Mouse (Mus musculus) olfactory bulb, adult 2 months (tissue): ENCODE results near the gene Capn3. TPM values are rescaled to one million over a fixed set of nuclear protein-coding genes. Genes with fewer than 3 reads are reported as not detected.

ENCODE experiments used
- H3K27ac ChIP-seq: fragments of 200-500 bp; 2 replicates; pipeline ENCODE4 v1.5.1; 2012; ENCODE audit warnings: low read depth, low read length; ENCODE audit not compliant: insufficient read depth
- H3K4me1 ChIP-seq: fragments of 200-500 bp; 2 replicates; pipeline ENCODE4 v1.6.1; 2012; ENCODE audit warnings: low read length; ENCODE audit not compliant: control insufficient read depth, insufficient read depth
- H3K4me3 ChIP-seq: fragments of 200-500 bp; 2 replicates; pipeline ENCODE4 v1.5.1; 2012; ENCODE audit warnings: mild to moderate bottlenecking, low read depth, low read length, moderate library complexity; ENCODE audit not compliant: insufficient read depth
- CTCF ChIP-seq: fragments of 200-500 bp; IDR thresholded peaks from 2 replicates; pipeline ENCODE4 v1.5.1; 2012; ENCODE audit warnings: low read depth, mild to moderate bottlenecking, low read length, moderate library complexity; ENCODE audit not compliant: insufficient read depth
- POLR2A ChIP-seq: fragments of 200-500 bp; IDR thresholded peaks from 2 replicates; pipeline ENCODE4 v1.6.1; 2012; ENCODE audit warnings: mild to moderate bottlenecking, low read depth, low read length, moderate library complexity; ENCODE audit not compliant: insufficient read depth
- WGBS: fragments of 180-500 bp; shearing (Covaris S2); methylation state at CpG from one replicate; pipeline ENCODE4 v1.1.7; 2018; 5-methylcytosine and 5-hydroxymethylcytosine counted together
- polyA plus RNA-seq: library from polyadenylated mRNA; stranded (reverse); fragments of >200 nt; gene quantifications from 2 replicates; pipeline ENCODE4 v1.2.4, GENCODE M21; 2012; ENCODE audit warnings: low replicate concordance; ENCODE audit not compliant: missing spikeins, insufficient read depth, insufficient read length

The Capn3 gene
- polyA plus RNA-seq, 1 experiment: not detected

GRCm38 (mm10) chr2:120470856-120471255 is 15.0 kb downstream of the Capn3 start:
- Histone ChIP-seq H3K4me3 (no peak overlapping the region), H3K4me1 (no peaks in the 10 kb centered on the region), H3K27ac (no peak overlapping the region)
- 43% methylated on average over 4 of the region's 4 CpGs for WGBS
- no peak for TF ChIP-seq POLR2A
- no peak for TF ChIP-seq CTCF

- TF ChIP-seq POLR2A (no peak), CTCF (no peak)
- Histone ChIP-seq H3K4me1 (0 out of 2 replicates have a peak, but pooled peaks cover 2% of the 10 kb centered on the region), H3K27ac (no peak overlapping the region), H3K4me3 (no peak overlapping the region)
- whole genome bisulfite sequencing: 52% methylated on average over 13 of the region's 13 CpGs
Observed at GRCm38 (mm10) chr2:120476277-120477087, 20.7 kb downstream of the Capn3 start.

GRCm38 (mm10) chr2:120478600-120478999 is 22.8 kb downstream of the Capn3 start:
- no peak overlapping the region for H3K27ac ChIP-seq
- TF ChIP-seq CTCF: no peak
- no peak for TF ChIP-seq POLR2A
- H3K4me3 ChIP-seq: no peak overlapping the region
- 63% methylated on average over 3 of the region's 3 CpGs for WGBS
- peaks cover 6% of the 10 kb centered on the region; the same call in 1 of the 2 replicates for H3K4me1 ChIP-seq

GRCm38 (mm10) chr2:120481921-120482320 is 26.1 kb downstream of the Capn3 start:
- 80% methylated on average over 8 of the region's 8 CpGs for WGBS
- no peak overlapping the region for H3K27ac ChIP-seq
- peaks cover 6% of the 10 kb centered on the region; the same call in 1 of the 2 replicates for H3K4me1 ChIP-seq
- no peak overlapping the region for H3K4me3 ChIP-seq
- TF ChIP-seq CTCF: no peak
- no peak for TF ChIP-seq POLR2A

- no peak overlapping the region for H3K4me3 ChIP-seq
- WGBS: 47% methylated on average over 8 of the region's 8 CpGs
- H3K4me1 ChIP-seq: peaks cover 4% of the 10 kb centered on the region; the same call in 1 of the 2 replicates
- no peak overlapping the region for H3K27ac ChIP-seq
- no peak for TF ChIP-seq CTCF
Observed at GRCm38 (mm10) chr2:120482506-120483389, 26.9 kb downstream of the Capn3 start.

- H3K4me1 ChIP-seq: peaks cover 4% of the 10 kb centered on the region; the same call in 1 of the 2 replicates
Observed at GRCm38 (mm10) chr2:120484241-120484640, 28.4 kb downstream of the Capn3 start.

GRCm38 (mm10) chr2:120493254-120493653 is 37.4 kb downstream of the Capn3 start:
- no peak overlapping the region for H3K27ac ChIP-seq
- 66% methylated on average over 4 of the region's 4 CpGs for WGBS
- TF ChIP-seq POLR2A: no peak
- no peak for TF ChIP-seq CTCF
- no peaks in the 10 kb centered on the region for H3K4me1 ChIP-seq
- H3K4me3 ChIP-seq: no peak overlapping the region

More at GRCm38 (mm10) chr2:120484241-120484640, 28.4 kb downstream of the Capn3 start:
- 89% methylated on average over 3 of the region's 3 CpGs for WGBS
- H3K27ac ChIP-seq: no peak overlapping the region
- TF ChIP-seq CTCF (no peak), POLR2A (no peak)
- H3K4me3 ChIP-seq: no peak overlapping the region

- WGBS: 82% methylated on average over 3 of the region's 3 CpGs
- Histone ChIP-seq H3K27ac (no peak overlapping the region), H3K4me3 (no peak overlapping the region), H3K4me1 (no peaks in the 10 kb centered on the region)
- TF ChIP-seq POLR2A (no peak), CTCF (no peak)
Observed at GRCm38 (mm10) chr2:120496511-120496910, 40.7 kb downstream of the Capn3 start.

GRCm38 (mm10) chr2:120499971-120500471 is 44.2 kb downstream of the Capn3 start:
- TF ChIP-seq POLR2A (no peak), CTCF (no peak)
- Histone ChIP-seq H3K4me3 (no peak overlapping the region), H3K27ac (no peak overlapping the region), H3K4me1 (no peaks in the 10 kb centered on the region)
- WGBS: 74% methylated on average over 6 of the region's 6 CpGs
